Mouse (Mus musculus) cerebellum, adult 2 months (tissue): ENCODE measurements around the gene Sparc. TPM values are rescaled to one million over a fixed set of nuclear protein-coding genes. Genes with fewer than 3 reads are reported as not detected.

Source experiments
- DNase-seq, 2 experiments: peaks; one replicate each; pipeline ENCODE4 v3.0.0; 2021
- H3K27ac ChIP-seq: fragments of 200-500 bp; 2 replicates; pipeline ENCODE4 v1.5.1; 2012; ENCODE audit warnings: low read length, control low read depth, inconsistent platforms; ENCODE audit not compliant: insufficient read depth
- H3K27me3 ChIP-seq: fragments of 200-500 bp; 2 replicates; pipeline ENCODE4 v1.6.1; 2012; ENCODE audit warnings: inconsistent platforms, mild to moderate bottlenecking, low read length, moderate library complexity; ENCODE audit not compliant: control insufficient read depth, insufficient read depth
- H3K4me1 ChIP-seq: fragments of 200-500 bp; 2 replicates; pipeline ENCODE4 v1.6.1; 2011; ENCODE audit warnings: low read length; ENCODE audit not compliant: control insufficient read depth, insufficient read depth
- H3K4me3 ChIP-seq: fragments of 200-500 bp; replicated peaks from 2 replicates; pipeline ENCODE3; 2011; ENCODE audit warnings: mild to moderate bottlenecking, low read depth, low read length, control low read depth; ENCODE audit not compliant: insufficient read depth
- CTCF ChIP-seq: fragments of 200-500 bp; IDR thresholded peaks from 2 replicates; pipeline ENCODE4 v1.5.1; 2011; ENCODE audit warnings: low read depth, mild to moderate bottlenecking, control low read depth, low read length, moderate library complexity, borderline replicate concordance; ENCODE audit not compliant: insufficient read depth
- POLR2A ChIP-seq: fragments of 200-500 bp; IDR thresholded peaks from 2 replicates; pipeline ENCODE4 v1.6.1; 2011; ENCODE audit warnings: low read length, control low read depth, borderline replicate concordance; ENCODE audit not compliant: insufficient read depth
- WGBS: fragments of 180-500 bp; shearing (Covaris S2); methylation state at CpG from one replicate; pipeline ENCODE4 v1.1.7; 2018; 5-methylcytosine and 5-hydroxymethylcytosine counted together
- polyA plus RNA-seq: library from polyadenylated mRNA; depleted of rRNA; stranded (reverse); fragments of >200 nt; gene quantifications from 2 replicates; pipeline ENCODE4 v1.2.3, GENCODE M21; 2012

Sparc gene
- polyA plus RNA-seq, 1 experiment = 1,324 TPM

- no peaks in the 10 kb centered on the region for H3K27me3 ChIP-seq
- DNase-seq = no peak
- 83% methylated on average over 3 of the region's 3 CpGs for WGBS
Observed at GRCm38 (mm10) chr11:55465177-55465576, 42.2 kb upstream of the Sparc start.

DNA sequence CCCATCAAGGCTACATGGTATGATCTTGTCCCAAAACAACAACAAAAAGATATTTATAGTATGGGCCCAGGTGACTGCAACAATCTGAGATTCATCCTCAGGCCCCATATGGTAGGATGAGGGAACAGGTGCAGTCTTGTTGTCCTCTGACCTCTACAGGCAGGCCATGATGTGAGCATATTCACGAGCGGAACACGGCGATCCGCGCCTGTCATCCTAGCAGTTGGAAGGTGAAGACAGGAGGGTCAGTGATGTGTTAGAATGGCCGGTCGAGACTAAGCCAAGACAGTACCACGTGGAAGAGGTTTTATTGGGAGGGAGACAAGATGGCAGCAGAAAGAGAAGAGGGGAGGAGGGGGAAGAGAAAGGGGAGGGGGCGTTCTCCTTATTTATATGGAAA lies 41.7 kb upstream of the Sparc start:
- 83% methylated on average over 10 of the region's 10 CpGs for WGBS
- DNase-seq = no peak

More at GRCm38 (mm10) chr11:55465177-55465576, 42.2 kb upstream of the Sparc start:
- Histone ChIP-seq H3K4me3 (no peak overlapping the region), H3K27ac (no peak overlapping the region), H3K4me1 (no peaks in the 10 kb centered on the region)
- TF ChIP-seq CTCF (no peak), POLR2A (no peak)

DNA sequence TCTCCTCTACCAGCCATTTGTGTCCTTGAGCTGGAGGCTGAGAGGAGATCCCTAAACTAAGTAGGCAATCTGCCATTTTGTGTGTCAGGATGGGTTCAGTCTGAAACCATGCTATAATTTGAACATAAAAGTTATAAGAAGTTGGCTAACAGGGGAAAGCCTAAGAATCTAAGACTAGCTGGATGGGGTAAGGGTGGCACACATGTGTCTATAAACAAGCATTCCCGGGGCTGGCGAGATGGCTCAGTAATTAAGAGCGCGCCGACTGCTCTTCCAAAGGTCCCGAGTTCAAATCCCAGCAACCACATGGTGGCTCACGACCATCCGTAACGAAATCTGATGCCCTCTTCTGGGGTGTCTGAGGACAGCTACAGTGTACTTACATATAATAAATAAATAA lies 39.2 kb upstream of the Sparc start:
- Histone ChIP-seq H3K27ac (no peak overlapping the region), H3K4me3 (no peak overlapping the region), H3K27me3 (no peaks in the 10 kb centered on the region), H3K4me1 (no peaks in the 10 kb centered on the region)
- 95% methylated on average over 9 of the region's 9 CpGs for WGBS
- DNase-seq = no peak
- TF ChIP-seq CTCF (no peak), POLR2A (no peak)

More for the DNA sequence above, 41.7 kb upstream of the Sparc start:
- Histone ChIP-seq H3K27me3 (no peaks in the 10 kb centered on the region), H3K4me1 (no peaks in the 10 kb centered on the region), H3K27ac (no peak overlapping the region), H3K4me3 (no peak overlapping the region)
- no peak for TF ChIP-seq CTCF
- TF ChIP-seq POLR2A = no peak

DNA sequence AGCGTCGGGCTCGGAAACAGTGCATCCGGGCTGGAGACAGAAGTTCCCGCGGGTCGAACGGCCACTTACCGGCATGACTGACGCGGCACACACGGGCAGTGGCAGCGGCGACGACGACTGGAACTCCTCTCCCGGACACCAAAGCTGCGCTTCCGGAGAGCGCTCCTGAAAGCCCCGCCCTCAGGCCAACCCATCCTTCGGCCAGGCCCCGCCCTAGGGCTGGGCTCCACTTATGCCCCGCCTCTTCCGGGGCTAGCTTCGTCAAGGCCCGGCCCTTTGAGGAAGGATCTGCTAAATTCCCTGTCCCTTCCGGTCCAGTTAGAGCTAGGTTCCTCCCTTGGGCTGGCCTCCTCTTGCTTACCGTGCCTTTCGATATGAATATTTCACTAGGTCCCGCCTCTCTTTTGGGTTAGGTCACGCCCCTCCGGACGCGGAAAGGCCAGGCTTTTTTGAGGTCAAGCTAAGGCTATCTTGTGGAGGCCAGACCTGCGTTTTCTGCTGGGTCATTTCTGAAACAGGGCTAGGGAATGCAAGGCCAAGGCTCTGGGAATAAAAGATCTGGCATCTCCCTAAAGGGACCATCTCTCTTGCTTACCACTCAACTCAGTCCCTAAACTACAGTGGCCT lies 38.1 kb upstream of the Sparc start, which contains the start of gene Atox1:
Atox1 (minus strand) TSS at position 221 of the 627 bp plus-strand sequence.
- no peaks in the 10 kb centered on the region for H3K27me3 ChIP-seq
- under 1% methylated on average over 36 of the region's 36 CpGs for WGBS
- no peaks in the 10 kb centered on the region for H3K4me1 ChIP-seq
- H3K4me3 ChIP-seq = peak within 1 kb of the TSS; percentile 76
- DNase-seq = peak; percentile 92 to 95
- peak; percentile 63 for TF ChIP-seq POLR2A
- no peak for TF ChIP-seq CTCF
- H3K27ac ChIP-seq = peak within 1 kb of the TSS; percentile 44

DNA sequence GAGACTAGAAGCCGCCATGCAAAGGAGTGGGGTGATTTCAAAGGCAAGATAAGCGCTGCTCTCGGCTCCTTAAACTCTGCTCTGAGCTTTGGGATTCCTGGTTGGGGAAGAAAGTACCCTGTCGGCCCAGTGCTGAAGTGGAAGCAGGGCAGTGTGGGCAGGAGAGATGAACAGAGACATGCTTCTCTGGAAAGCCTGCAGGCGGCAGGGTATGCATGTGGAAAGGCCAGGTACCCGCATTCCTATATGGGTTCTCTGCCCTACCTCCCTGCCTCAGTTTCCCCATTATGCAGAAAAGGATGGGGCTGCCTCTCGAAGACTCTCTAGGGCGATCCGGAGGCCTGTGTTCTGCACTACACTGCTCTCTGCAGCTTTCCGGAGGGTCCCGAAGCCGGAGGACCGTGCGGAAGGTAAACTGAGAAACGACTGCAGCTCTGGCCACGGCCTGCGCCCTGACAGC lies 37.6 kb upstream of the Sparc start:
- Histone ChIP-seq H3K4me1 (no peaks in the 10 kb centered on the region), H3K4me3 (peak overlapping the region; percentile 76), H3K27me3 (no peaks in the 10 kb centered on the region), H3K27ac (peak overlapping the region; percentile 3; the same call in 1 of the 2 replicates)
- TF ChIP-seq CTCF (no peak), POLR2A (no peak)
- DNase-seq = no peak
- WGBS = 1% methylated on average over 17 of the region's 17 CpGs

DNA sequence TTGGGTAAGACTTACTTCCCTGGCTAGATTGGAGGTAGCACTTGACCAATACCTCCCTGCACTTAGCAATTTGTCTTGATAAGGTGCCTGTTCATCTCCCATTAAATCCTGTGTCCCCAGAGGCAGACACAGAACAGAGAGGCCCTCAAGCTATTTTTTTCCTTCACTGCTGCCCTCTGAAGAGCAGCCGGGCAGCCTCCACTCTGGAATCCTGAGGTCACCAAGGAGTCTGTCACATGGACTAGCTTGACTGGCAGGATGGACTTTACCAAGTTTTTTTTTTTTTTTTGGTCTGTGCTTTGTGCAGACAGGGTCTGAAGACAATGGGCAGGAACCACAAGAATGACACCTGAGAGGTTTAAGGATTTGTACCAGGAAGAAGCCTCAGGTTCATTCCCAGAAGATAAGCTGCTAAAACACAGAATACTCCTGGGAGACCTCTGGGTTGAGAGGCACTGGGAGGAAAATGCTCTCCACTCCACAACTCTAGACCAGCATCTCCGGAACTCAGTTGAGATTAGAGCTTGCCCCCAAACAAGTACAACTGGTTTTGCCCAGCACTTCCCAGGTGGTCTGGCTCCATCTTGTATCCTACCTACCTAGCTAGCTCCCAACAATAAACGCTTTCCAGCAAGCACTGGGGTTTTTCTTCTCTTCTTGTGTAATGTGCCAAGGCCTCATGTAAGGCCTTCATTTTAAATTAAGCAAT lies 37.0 kb upstream of the Sparc start:
- H3K27ac ChIP-seq = no peak overlapping the region
- H3K27me3 ChIP-seq = no peaks in the 10 kb centered on the region
- WGBS = 21% methylated on average over 3 of the region's 3 CpGs
- H3K4me3 ChIP-seq = peak overlapping the region; percentile 76
- DNase-seq = no peak
- H3K4me1 ChIP-seq = peaks cover under 1% of the 10 kb centered on the region; the same call in 1 of the 2 replicates
- TF ChIP-seq CTCF (no peak), POLR2A (no peak)

DNA sequence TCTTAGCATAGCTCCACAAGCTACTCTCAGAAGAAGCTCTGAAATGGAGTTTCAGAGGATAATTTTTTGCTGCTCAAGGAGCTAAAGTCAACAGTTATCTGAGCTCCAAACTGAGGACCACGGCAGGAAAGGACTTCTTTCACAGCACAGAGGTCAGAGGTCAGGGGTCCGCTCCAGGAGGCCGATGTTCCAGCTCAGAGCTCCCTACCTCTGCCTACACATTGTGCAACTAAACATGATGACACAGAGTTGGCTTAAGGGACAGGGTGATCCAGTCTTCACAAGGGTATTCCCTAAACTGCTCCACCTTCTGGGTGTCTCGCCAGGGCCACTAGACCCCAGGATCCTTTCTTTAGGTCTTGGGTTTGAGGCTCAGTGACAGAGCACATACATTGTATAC lies 35.5 kb upstream of the Sparc start:
- H3K27me3 ChIP-seq = no peaks in the 10 kb centered on the region
- H3K4me1 ChIP-seq = peaks cover 3% of the 10 kb centered on the region; the same call in 1 of the 2 replicates
- no peak for DNase-seq
- no peak overlapping the region for H3K27ac ChIP-seq
- WGBS = 56% methylated on average over 4 of the region's 4 CpGs
- TF ChIP-seq CTCF (no peak), POLR2A (no peak)
- H3K4me3 ChIP-seq = no peak overlapping the region
